Mouse (Mus musculus) urinary bladder, postnatal 25 days (tissue): ENCODE measurements around the gene Plpp2.
A peak's percentile ranks its signal among the peaks of the same experiment; 100 is the strongest.

ENCODE experiments used
- DNase-seq: peaks from one replicate; pipeline ENCODE4 v3.0.0; 2022; ENCODE audit warnings: low spot score

Plpp2 gene

GRCm38 (mm10) chr10:79533126-79533911, at the start of gene Plpp2:
TSS of gene Plpp2 (minus strand) at chr10:79533796.
- peak; percentile 81 for DNase-seq

- no peak for DNase-seq
Measured at GRCm38 (mm10) chr10:79581501-79581900, 47.9 kb upstream of the Plpp2 start.

GRCm38 (mm10) chr10:79580811-79581210, 47.2 kb upstream of the Plpp2 start:
- DNase-seq, result no peak

- no peak for DNase-seq
Measured at GRCm38 (mm10) chr10:79580356-79580755, 46.8 kb upstream of the Plpp2 start.

GRCm38 (mm10) chr10:79579781-79580180, 46.2 kb upstream of the Plpp2 start:
- DNase-seq, result no peak

- no peak for DNase-seq
Measured at GRCm38 (mm10) chr10:79578891-79579290, 45.3 kb upstream of the Plpp2 start.

- DNase-seq, result no peak
Measured at GRCm38 (mm10) chr10:79578276-79578675, 44.7 kb upstream of the Plpp2 start.

GRCm38 (mm10) chr10:79577376-79577775, 43.8 kb upstream of the Plpp2 start:
- no peak for DNase-seq

GRCm38 (mm10) chr10:79575754-79576153, 42.2 kb upstream of the Plpp2 start:
- no peak for DNase-seq

GRCm38 (mm10) chr10:79574796-79575195, 41.2 kb upstream of the Plpp2 start:
- no peak for DNase-seq

GRCm38 (mm10) chr10:79574350-79574749, 40.8 kb upstream of the Plpp2 start:
- DNase-seq, result no peak

- DNase-seq, result no peak
Measured at GRCm38 (mm10) chr10:79573611-79574010, 40.0 kb upstream of the Plpp2 start.

GRCm38 (mm10) chr10:79571314-79571713, 37.7 kb upstream of the Plpp2 start:
- DNase-seq, result no peak

GRCm38 (mm10) chr10:79569921-79570320, 36.3 kb upstream of the Plpp2 start:
- DNase-seq, result no peak

GRCm38 (mm10) chr10:79559716-79560115, 26.1 kb upstream of the Plpp2 start:
- DNase-seq, result no peak

GRCm38 (mm10) chr10:79557496-79557895, 23.9 kb upstream of the Plpp2 start:
- DNase-seq, result no peak

GRCm38 (mm10) chr10:79556951-79557350, 23.4 kb upstream of the Plpp2 start:
- no peak for DNase-seq

GRCm38 (mm10) chr10:79555238-79555724, 21.7 kb upstream of the Plpp2 start:
- no peak for DNase-seq

GRCm38 (mm10) chr10:79554330-79555237, 21.0 kb upstream of the Plpp2 start, which contains the start of gene Mier2:
TSS of gene Mier2 (minus strand) at chr10:79555199.
- DNase-seq, result peak; percentile 75

GRCm38 (mm10) chr10:79553691-79554090, 20.1 kb upstream of the Plpp2 start:
- no peak for DNase-seq

- no peak for DNase-seq
Measured at GRCm38 (mm10) chr10:79553176-79553575, 19.6 kb upstream of the Plpp2 start.

GRCm38 (mm10) chr10:79552531-79552930, 18.9 kb upstream of the Plpp2 start:
- DNase-seq, result no peak

- no peak for DNase-seq
Measured at GRCm38 (mm10) chr10:79550366-79550765, 16.8 kb upstream of the Plpp2 start.
